Mouse (Mus musculus) lung, postnatal 10 days (tissue): ENCODE measurements at regions not wholly inside any gene's neighbourhood (a gene's known extent, or its start where the extent isn't known, plus 50 kb on each side); places are given as distances from the start of the nearest gene placed in this dataset.
A peak's percentile ranks its signal among the peaks of the same experiment; 100 is the strongest.

ENCODE experiments used
- DNase-seq: peaks from one replicate; pipeline ENCODE4 v3.0.0; 2021

- DNase-seq, result no peak
Measured at GRCm38 (mm10) chr4:64335814-64336213, 289.0 kb upstream of the Tnc start.

- DNase-seq, result no peak
Measured at GRCm38 (mm10) chr4:64330213-64330612, 283.4 kb upstream of the Tnc start.

- no peak for DNase-seq
Measured at GRCm38 (mm10) chr4:64324391-64324790, 277.6 kb upstream of the Tnc start.

GRCm38 (mm10) chr4:64316553-64317347 lies 269.9 kb upstream of the Tnc start:
- DNase-seq, result no peak

- DNase-seq, result no peak
Measured at GRCm38 (mm10) chr4:64296941-64297340, 250.1 kb upstream of the Tnc start.

GRCm38 (mm10) chr4:64282471-64282870 lies 235.7 kb upstream of the Tnc start:
- DNase-seq, result peak; percentile 52

GRCm38 (mm10) chr4:64276980-64277379 lies 230.2 kb upstream of the Tnc start:
- no peak for DNase-seq

GRCm38 (mm10) chr4:64274291-64274960 lies 227.6 kb upstream of the Tnc start:
- peak; percentile 16 for DNase-seq

GRCm38 (mm10) chr4:64269846-64270245 lies 223.0 kb upstream of the Tnc start:
- DNase-seq, result peak; percentile 23

- DNase-seq, result no peak
Measured at GRCm38 (mm10) chr4:64269117-64269516, 222.3 kb upstream of the Tnc start.

- DNase-seq, result no peak
Measured at GRCm38 (mm10) chr4:64260473-64260872, 213.7 kb upstream of the Tnc start.

GRCm38 (mm10) chr4:64260188-64260444 lies 213.3 kb upstream of the Tnc start:
- no peak for DNase-seq

- DNase-seq, result no peak
Measured at GRCm38 (mm10) chr4:64259348-64260187, 212.8 kb upstream of the Tnc start.

- DNase-seq, result no peak
Measured at GRCm38 (mm10) chr4:64255253-64255652, 208.4 kb upstream of the Tnc start.

- no peak for DNase-seq
Measured at GRCm38 (mm10) chr4:64250691-64251090, 203.9 kb upstream of the Tnc start.

- no peak for DNase-seq
Measured at GRCm38 (mm10) chr4:64238196-64238740, 191.5 kb upstream of the Tnc start.

GRCm38 (mm10) chr4:64235534-64235933 lies 188.7 kb upstream of the Tnc start:
- no peak for DNase-seq

- no peak for DNase-seq
Measured at GRCm38 (mm10) chr4:64232159-64232558, 185.3 kb upstream of the Tnc start.

GRCm38 (mm10) chr4:64228341-64228740 lies 181.5 kb upstream of the Tnc start:
- DNase-seq, result no peak

- DNase-seq, result no peak
Measured at GRCm38 (mm10) chr4:64226635-64227034, 179.8 kb upstream of the Tnc start.

- DNase-seq, result no peak
Measured at GRCm38 (mm10) chr4:64224918-64225317, 178.1 kb upstream of the Tnc start.

- DNase-seq, result no peak
Measured at GRCm38 (mm10) chr4:64219802-64220201, 173.0 kb upstream of the Tnc start.

GRCm38 (mm10) chr4:64207118-64207868 lies 160.5 kb upstream of the Tnc start:
- no peak for DNase-seq
